Mouse (Mus musculus) testis, adult 2 months (tissue): Measurements from ENCODE around the gene Etl4.

Experiments
- CTCF ChIP-seq: fragments of 200-500 bp; IDR thresholded peaks from 2 replicates; pipeline ENCODE4 v1.5.1; 2012; ENCODE audit warnings: low read depth, mild to moderate bottlenecking, inconsistent platforms, low read length, moderate library complexity; ENCODE audit not compliant: control insufficient read depth, insufficient read depth, insufficient replicate concordance
- POLR2A ChIP-seq: fragments of 200-500 bp; IDR thresholded peaks from 2 replicates; pipeline ENCODE4 v1.6.1; 2012; ENCODE audit warnings: low read depth, mild to moderate bottlenecking, inconsistent platforms, low read length, moderate library complexity; ENCODE audit not compliant: control insufficient read depth

GRCm38 (mm10) chr2:20416934-20417614 is 507.5 kb downstream of the Etl4 start:
- TF ChIP-seq CTCF: no peak
- no peak for TF ChIP-seq POLR2A
